Mouse (Mus musculus) neural tube, embryonic 14.5 days (tissue): Measurements from ENCODE around the gene Enpp7. TPM values are rescaled to one million over a fixed set of nuclear protein-coding genes. Genes with fewer than 3 reads are reported as not detected.

Experiments used
- ATAC-seq: fragments of 200-750 bp; cut with Nextera tagmentation; 2 replicates; pipeline ENCODE4 v1.8.0; 2017; ENCODE audit warnings: low read depth, mild to moderate bottlenecking, moderate TSS enrichment, moderate library complexity
- H3K27ac ChIP-seq: fragments of 300-500 bp; sonication (generic); 2 replicates; pipeline ENCODE4 v1.5.1; 2014; ENCODE audit warnings: low read depth, mild to moderate bottlenecking, control low read depth, low read length, moderate library complexity, mixed read lengths
- H3K27me3 ChIP-seq: fragments of 300-500 bp; sonication (generic); 2 replicates; pipeline ENCODE4 v1.6.1; 2014; ENCODE audit warnings: low read length; ENCODE audit not compliant: control insufficient read depth, insufficient read depth
- H3K36me3 ChIP-seq: fragments of 300-500 bp; sonication (generic); 2 replicates; pipeline ENCODE4 v1.6.1; 2014; ENCODE audit warnings: low read length, mixed read lengths; ENCODE audit not compliant: control insufficient read depth, insufficient read depth
- H3K4me1 ChIP-seq: fragments of 300-500 bp; sonication (generic); 2 replicates; pipeline ENCODE4 v1.6.1; 2014; ENCODE audit warnings: low read length; ENCODE audit not compliant: control insufficient read depth, insufficient read depth
- H3K4me2 ChIP-seq: fragments of 300-500 bp; sonication (generic); 2 replicates; pipeline ENCODE4 v1.6.1; 2014; ENCODE audit warnings: mild to moderate bottlenecking, low read depth, low read length, control low read depth
- H3K4me3 ChIP-seq: fragments of 300-500 bp; sonication (generic); 2 replicates; pipeline ENCODE4 v1.5.1; 2014; ENCODE audit warnings: low read depth, low read length, control low read depth, mixed read lengths
- H3K9ac ChIP-seq: fragments of 300-500 bp; sonication (generic); replicated peaks from 2 replicates; pipeline ENCODE4 v1.6.1; 2014; ENCODE audit warnings: low read depth, mild to moderate bottlenecking, control low read depth, low read length, mixed read lengths
- H3K9me3 ChIP-seq: fragments of 300-500 bp; sonication (generic); 2 replicates; pipeline ENCODE4 v1.6.1; 2016; ENCODE audit warnings: low read length; ENCODE audit not compliant: control insufficient read depth
- WGBS: fragments of 180-500 bp; shearing (Covaris S2); extraction: QIAGEN DNeasy Blood & Tissue Kit; methylation state at CpG from one replicate; pipeline ENCODE4 v1.1.7; 2014; 5-methylcytosine and 5-hydroxymethylcytosine counted together
- polyA plus RNA-seq: library from polyadenylated mRNA; unstranded; fragments of >200 nt; fragmentation: Nextera tagmentation; extraction: Ambion mirVana; gene quantifications from 2 replicates; pipeline ENCODE4 v1.2.1, GENCODE M21; 2014

Enpp7 gene
- polyA plus RNA-seq: not detected in 2 replicates

DNA sequence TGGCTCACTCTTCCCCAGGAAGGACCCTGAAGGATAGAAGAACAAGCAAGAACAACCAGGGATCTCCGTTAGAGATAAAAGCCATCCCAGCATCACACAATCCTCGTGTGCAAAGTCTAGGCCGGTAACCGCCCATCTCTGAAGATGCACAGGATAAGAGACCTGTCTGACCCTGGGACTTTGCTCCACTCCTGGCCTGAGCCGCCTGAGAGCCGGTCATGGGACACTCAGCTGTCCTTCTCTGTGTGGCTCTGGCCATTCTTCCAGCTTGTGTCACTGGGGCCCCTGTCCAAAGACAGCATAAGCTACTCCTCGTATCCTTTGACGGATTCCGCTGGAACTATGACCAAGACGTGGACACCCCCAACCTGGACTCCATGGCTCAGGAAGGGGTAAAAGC, at the start of gene Enpp7:
Gene Enpp7, plus strand, starts transcription at position 190 of the 400 bp plus-strand sequence.
- Histone ChIP-seq H3K4me3 (no peak within 1 kb of the TSS), H3K4me1 (no peaks in the 10 kb centered on the region), H3K4me2 (no peak within 1 kb of the TSS), H3K27ac (no peak within 1 kb of the TSS), H3K27me3 (no peaks in the 10 kb centered on the region), H3K9me3 (no peaks in the 10 kb centered on the region), H3K9ac (no peak within 1 kb of the TSS), H3K36me3 (no peaks in the 10 kb centered on the region)
- WGBS: 91% methylated on average over 10 of the region's 10 CpGs
- no peak for ATAC-seq

DNA sequence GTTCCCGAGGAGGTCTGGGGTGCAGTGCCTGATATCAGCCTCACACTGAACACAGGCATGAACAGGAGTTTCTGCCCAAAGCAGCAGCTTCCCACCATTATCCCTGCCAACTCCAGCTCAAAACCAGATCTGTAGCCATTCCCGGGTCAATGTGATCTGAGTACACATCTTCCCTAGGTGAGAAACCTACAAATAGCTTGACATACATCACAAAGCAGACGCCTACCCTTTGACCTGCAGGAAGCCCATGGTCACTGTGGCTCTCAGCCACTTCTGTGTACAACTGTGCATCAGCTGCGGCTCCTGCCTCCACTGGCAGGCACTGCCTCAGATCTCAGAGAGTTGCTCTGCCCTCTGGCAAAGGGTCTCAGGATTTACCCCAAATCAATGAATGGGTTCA, 48.3 kb upstream of the Enpp7 start:
- no peak overlapping the region for H3K9ac ChIP-seq
- no peak for ATAC-seq
- no peak overlapping the region for H3K4me3 ChIP-seq
- H3K36me3 ChIP-seq: no peaks in the 10 kb centered on the region
- 84% methylated on average over 4 of the region's 4 CpGs for WGBS
- no peak overlapping the region for H3K27ac ChIP-seq
- H3K9me3 ChIP-seq: no peaks in the 10 kb centered on the region
- H3K4me1 ChIP-seq: no peaks in the 10 kb centered on the region
- H3K27me3 ChIP-seq: no peaks in the 10 kb centered on the region
- H3K4me2 ChIP-seq: no peak overlapping the region

DNA sequence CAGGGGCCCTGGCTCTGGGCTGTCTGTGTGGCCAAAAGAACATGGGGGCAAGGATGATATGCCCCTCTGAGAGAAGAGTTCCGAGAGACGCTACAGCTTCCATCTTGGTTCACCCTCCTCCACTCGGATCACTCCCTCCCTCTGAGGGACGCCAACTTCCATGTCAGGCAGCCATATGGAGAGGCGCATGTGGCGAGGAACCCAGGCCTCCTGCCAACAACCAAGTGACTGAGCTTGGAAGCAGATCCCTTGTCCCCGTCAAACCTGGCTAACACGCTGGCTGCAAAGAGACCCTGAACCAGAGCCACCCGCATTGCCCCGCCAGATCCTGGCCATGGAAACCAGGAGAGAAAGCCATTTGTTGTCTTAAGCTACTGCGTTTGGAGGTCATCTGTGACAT, 47.4 kb upstream of the Enpp7 start:
- ATAC-seq: no peak
- no peaks in the 10 kb centered on the region for H3K36me3 ChIP-seq
- no peaks in the 10 kb centered on the region for H3K4me1 ChIP-seq
- no peak overlapping the region for H3K4me2 ChIP-seq
- no peak overlapping the region for H3K9ac ChIP-seq
- no peak overlapping the region for H3K4me3 ChIP-seq
- H3K27me3 ChIP-seq: no peaks in the 10 kb centered on the region
- H3K9me3 ChIP-seq: no peaks in the 10 kb centered on the region
- no peak overlapping the region for H3K27ac ChIP-seq
- WGBS: 53% methylated on average over 11 of the region's 11 CpGs

DNA sequence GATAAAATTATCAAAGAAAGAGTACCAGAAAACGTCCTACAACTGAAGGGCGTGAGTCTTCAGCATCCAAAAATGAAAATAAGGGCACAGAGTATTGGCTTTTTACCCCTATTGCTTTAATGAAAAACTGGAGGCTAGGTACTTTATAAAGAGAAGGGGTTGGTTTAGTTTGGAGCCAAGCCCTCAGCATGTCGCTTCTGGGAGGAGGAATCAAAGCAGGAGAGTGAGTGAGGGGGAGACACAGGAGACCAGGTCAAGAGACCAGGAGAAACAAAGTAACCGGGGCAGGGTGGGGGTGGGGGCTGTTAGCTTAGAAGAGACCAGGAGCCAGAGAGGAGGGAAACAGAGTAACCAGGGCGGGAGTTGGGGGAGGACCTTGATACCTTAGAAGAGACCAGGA, 46.7 kb upstream of the Enpp7 start:
- Histone ChIP-seq H3K27me3 (no peaks in the 10 kb centered on the region), H3K9ac (no peak overlapping the region), H3K36me3 (no peaks in the 10 kb centered on the region), H3K4me3 (no peak overlapping the region), H3K9me3 (no peaks in the 10 kb centered on the region), H3K4me2 (no peak overlapping the region), H3K27ac (no peak overlapping the region), H3K4me1 (no peaks in the 10 kb centered on the region)
- WGBS: 48% methylated on average over 5 of the region's 5 CpGs
- no peak for ATAC-seq

DNA sequence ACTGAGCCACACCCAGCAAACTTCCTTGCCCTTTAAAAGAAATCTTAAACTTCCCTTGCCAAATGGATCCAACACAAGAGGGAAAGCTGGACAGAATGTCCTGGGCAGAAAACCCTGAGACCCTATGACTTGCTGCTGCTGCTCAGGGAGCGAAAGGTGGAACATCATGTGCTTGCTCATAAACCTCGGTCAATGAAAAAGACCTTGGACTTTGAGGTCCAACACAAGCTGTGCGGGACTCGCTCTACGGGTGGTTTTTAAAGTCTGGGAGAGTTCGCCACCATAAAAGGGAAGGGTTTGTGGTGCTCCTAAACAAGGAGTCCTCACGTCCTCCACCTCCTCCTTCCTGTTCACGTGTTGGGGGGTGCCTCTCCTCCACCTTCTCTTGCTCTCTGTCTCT, 42.1 kb upstream of the Enpp7 start:
- Histone ChIP-seq H3K4me3 (no peak overlapping the region), H3K4me2 (no peak overlapping the region), H3K9me3 (no peaks in the 10 kb centered on the region), H3K27ac (no peak overlapping the region), H3K4me1 (peaks cover 3% of the 10 kb centered on the region; the same call in 1 of the 2 replicates), H3K36me3 (no peaks in the 10 kb centered on the region), H3K27me3 (no peaks in the 10 kb centered on the region), H3K9ac (no peak overlapping the region)
- no peak for ATAC-seq
- WGBS: 84% methylated on average over 8 of the region's 8 CpGs

DNA sequence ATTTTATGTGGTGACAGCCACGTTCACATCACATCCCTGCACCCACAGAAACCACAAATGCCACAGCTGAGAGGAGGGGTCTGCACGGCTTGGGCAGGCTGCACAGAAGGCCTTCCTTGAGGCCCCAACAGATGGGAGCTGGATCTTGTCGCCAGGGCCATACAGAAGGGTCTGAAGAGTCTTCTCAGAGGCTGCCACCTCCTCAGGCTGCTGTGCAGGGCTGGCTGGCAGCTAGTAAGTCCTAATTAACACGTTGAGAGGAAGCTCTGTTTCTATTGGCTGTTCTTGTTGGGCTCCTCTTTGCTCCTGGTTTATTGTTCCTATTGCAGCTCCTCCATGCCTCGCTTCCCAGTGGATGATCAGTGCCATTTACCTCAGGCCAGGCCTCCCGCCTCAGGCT, 33.0 kb upstream of the Enpp7 start:
- H3K36me3 ChIP-seq: no peaks in the 10 kb centered on the region
- no peak overlapping the region for H3K4me3 ChIP-seq
- 35% methylated on average over 6 of the region's 6 CpGs for WGBS
- ATAC-seq: no peak
- no peak overlapping the region for H3K4me2 ChIP-seq
- no peaks in the 10 kb centered on the region for H3K9me3 ChIP-seq
- peaks cover 22% of the 10 kb centered on the region; the same call in 1 of the 2 replicates for H3K4me1 ChIP-seq
- H3K27ac ChIP-seq: no peak overlapping the region
- H3K9ac ChIP-seq: 0 out of 2 replicates have a peak overlapping the region, but pooled peaks have one; percentile 25
- no peaks in the 10 kb centered on the region for H3K27me3 ChIP-seq

DNA sequence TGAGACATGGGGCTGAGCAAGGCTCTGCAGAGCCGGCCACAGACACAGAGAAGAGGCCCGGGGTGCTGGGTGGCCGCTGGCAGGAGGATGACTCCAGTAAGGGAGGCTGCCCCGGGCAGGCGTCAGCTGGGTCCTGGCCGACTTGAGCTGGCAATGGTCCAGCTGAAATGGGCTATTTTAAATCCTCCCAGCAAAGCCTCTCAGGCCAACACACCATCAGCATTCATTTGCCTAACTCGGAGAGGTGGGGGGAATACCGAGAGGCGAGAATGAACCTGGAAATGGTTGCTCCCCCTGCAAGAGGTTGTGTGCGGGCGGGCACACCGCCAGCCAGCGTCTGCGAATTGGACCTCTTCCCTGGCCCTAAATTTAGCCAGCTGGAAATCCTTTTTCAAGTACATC, 30.9 kb upstream of the Enpp7 start:
- no peak overlapping the region for H3K4me2 ChIP-seq
- H3K9me3 ChIP-seq: no peaks in the 10 kb centered on the region
- no peak overlapping the region for H3K4me3 ChIP-seq
- no peaks in the 10 kb centered on the region for H3K27me3 ChIP-seq
- peak overlapping the region; percentile 69 for H3K27ac ChIP-seq
- WGBS: 22% methylated on average over 14 of the region's 14 CpGs
- ATAC-seq: peak; percentile 75
- H3K4me1 ChIP-seq: peaks cover 22% of the 10 kb centered on the region; the same call in 1 of the 2 replicates
- H3K36me3 ChIP-seq: no peaks in the 10 kb centered on the region
- peak overlapping the region; percentile 0; the same call in 1 of the 2 replicates for H3K9ac ChIP-seq

DNA sequence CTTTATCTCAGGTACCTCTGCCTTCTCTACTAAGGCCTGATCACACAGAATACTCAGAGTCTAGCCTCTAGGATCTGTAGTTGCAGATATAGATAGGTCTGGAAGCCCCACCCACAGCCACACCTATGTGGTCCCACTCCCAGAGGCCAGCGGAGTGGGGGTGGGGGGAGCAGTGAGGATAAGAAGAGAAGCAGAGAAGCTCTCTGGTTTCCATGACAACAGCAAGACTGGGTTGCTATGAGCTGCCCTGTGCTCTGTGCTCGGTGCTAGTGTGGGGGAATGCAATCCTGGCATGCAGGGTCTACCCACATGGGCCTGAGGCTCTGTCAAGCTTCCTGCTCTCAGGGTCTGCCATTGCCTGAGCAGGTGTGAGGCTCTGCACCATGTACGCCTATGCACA, 27.3 kb upstream of the Enpp7 start:
- Histone ChIP-seq H3K36me3 (no peaks in the 10 kb centered on the region), H3K9ac (no peak overlapping the region), H3K4me1 (peaks cover 13% of the 10 kb centered on the region; the same call in 1 of the 2 replicates), H3K27ac (no peak overlapping the region), H3K9me3 (no peaks in the 10 kb centered on the region), H3K4me2 (no peak overlapping the region), H3K27me3 (no peaks in the 10 kb centered on the region), H3K4me3 (no peak overlapping the region)
- ATAC-seq: no peak
- 50% methylated on average over 3 of the region's 3 CpGs for WGBS

DNA sequence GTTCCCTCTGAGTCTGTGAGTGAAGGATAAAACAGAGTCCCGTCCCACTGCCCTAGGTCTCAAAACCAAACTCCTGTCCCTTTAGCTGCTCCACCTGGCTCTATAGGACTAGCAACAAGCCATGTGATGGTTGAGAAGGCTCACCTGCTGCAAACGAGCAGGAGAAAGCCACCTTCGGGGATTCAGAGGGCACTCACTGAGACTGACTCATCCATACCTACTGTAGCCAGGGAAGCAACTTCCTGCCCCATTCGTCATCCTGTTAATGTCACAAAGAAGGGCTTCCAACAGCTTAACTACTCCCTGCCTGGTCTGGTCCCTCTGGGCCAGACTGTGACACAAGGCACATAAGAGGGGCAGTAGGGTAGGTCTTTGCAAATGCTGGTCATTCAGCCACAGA, 25.5 kb upstream of the Enpp7 start:
- H3K4me2 ChIP-seq: no peak overlapping the region
- H3K27ac ChIP-seq: no peak overlapping the region
- no peak for ATAC-seq
- WGBS: 67% methylated on average over 4 of the region's 4 CpGs
- H3K9me3 ChIP-seq: no peaks in the 10 kb centered on the region
- H3K36me3 ChIP-seq: no peaks in the 10 kb centered on the region
- no peak overlapping the region for H3K9ac ChIP-seq
- H3K4me3 ChIP-seq: no peak overlapping the region
- peaks cover 15% of the 10 kb centered on the region for H3K4me1 ChIP-seq
- H3K27me3 ChIP-seq: no peaks in the 10 kb centered on the region
